Mouse (Mus musculus) lung, adult 2 months (tissue): ENCODE data around the gene Mblac2.

Source experiments
- CTCF ChIP-seq: fragments of 200-500 bp; IDR thresholded peaks from 2 replicates; pipeline ENCODE4 v1.5.1; 2011; ENCODE audit warnings: mild to moderate bottlenecking, low read length, control low read depth; ENCODE audit not compliant: insufficient read depth
- POLR2A ChIP-seq: fragments of 200-500 bp; IDR thresholded peaks from 2 replicates; pipeline ENCODE4 v1.6.1; 2011; ENCODE audit warnings: low read depth, mild to moderate bottlenecking, control low read depth, low read length, borderline replicate concordance; ENCODE audit errors: extremely low read depth

DNA sequence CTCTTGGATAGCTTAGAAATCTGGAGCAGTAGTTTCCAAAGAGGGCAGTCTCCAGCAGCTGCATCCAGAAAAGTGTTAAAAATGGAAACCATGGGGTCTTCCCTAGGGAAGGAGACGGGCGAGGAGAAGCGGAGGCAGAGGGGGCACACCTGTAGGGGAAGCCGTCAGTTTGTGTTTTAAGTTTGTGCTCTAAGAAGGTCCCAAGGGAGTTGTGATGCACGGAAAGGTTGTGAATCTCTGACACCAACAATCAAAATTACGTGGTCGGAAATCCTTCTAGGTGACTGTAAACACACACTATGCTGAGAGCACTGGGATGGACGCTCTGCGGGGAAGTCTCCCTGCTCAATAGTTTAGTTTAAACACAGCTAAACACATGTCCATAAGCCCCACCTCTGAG lies 7.5 kb upstream of the Mblac2 start:
- TF ChIP-seq CTCF (no peak), POLR2A (no peak)
